Mouse (Mus musculus): Measurements from ENCODE around the gene Eda2r.

Eda2r gene

GRCm38 (mm10) chrX:97377065-97377421 lies at the start of gene Eda2r:
Eda2r (minus strand) TSS chrX:97377216.
- peak; percentile 38; the same call in 1 of the 2 replicates for ATAC-seq (ENCODE audit: low TSS enrichment)

DNA sequence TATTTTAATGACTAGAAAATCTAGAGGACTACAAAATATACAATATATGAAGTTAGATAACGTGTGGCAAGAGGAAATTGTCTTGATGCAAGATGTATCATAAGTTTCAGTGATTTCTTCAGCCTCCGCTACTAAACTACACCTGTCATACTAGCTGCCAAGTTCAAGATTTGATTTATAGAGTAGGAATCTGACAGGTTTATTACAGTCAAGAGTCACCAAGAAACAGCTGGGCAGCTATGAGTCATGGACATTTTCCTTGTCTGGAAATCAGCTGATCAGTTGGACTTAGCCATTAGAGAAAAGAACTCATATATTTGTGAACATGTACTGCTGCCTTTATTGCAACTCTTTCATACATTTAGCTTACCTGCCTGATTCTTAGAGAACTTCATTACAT lies 20.9 kb upstream of the Eda2r start:
- no peak for ATAC-seq (ENCODE audit: low TSS enrichment)

- no peak for ATAC-seq (ENCODE audit: low TSS enrichment)
Measured at GRCm38 (mm10) chrX:97378076-97378475, 1.1 kb upstream of the Eda2r start.

DNA sequence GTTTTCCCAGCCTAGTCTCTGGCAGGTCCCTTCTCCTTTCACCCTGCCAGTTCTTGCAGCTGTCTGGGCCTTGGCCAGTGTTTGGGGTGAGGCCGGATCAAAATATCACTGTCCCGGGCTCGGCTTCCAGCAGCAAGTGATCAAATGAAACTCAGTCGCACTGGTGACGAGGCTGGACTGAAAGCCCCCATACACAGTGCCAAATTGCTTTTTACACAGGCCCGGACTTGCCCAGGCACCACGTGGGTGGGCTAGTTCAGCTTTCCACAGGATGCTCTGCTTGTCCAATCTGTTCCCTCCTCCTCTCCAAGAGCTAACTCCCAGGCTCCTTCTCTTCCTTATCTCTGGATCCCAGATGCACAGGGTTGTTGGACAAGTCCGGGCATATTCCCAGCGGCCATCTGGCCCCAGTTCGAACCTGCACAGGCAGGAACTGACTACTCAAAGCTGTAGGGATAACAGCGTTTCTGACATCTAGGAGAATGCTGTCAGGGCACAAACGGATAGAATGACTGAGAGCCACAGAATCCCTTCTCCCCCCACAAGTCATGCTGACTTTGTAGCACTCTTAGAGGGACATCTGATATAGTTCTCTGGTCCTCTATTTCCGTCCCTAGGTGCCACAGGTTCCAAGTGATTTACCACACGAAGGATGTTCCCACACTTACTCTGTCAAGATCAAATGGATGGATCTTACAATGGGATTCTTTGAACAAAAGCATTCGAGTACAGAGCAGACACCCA lies 523 bp downstream of the Eda2r start:
- peak; percentile 50 for ATAC-seq (ENCODE audit: low TSS enrichment)

DNA sequence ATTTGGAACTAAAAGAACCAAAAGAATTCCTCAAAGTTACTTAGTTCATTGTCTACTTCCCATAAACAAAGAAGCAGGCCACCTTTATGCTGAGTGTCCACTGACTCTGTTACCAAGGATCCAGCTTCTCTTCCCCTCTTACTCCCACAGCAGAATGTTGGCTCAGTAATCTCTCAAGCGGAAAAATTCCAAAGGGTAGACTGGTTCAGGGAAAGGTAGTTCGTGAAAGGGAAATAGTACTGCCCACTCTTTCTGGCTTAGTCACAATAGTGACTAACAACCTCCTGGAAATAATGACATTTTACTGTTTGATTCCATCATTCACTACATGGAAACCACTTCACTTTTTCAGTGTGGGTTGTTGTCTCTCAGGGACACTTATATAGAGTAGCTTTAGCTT lies 4.2 kb downstream of the Eda2r start:
- no peak for ATAC-seq (ENCODE audit: low TSS enrichment)

GRCm38 (mm10) chrX:97369206-97369605 lies 7.8 kb downstream of the Eda2r start:
- no peak for ATAC-seq (ENCODE audit: low TSS enrichment)

DNA sequence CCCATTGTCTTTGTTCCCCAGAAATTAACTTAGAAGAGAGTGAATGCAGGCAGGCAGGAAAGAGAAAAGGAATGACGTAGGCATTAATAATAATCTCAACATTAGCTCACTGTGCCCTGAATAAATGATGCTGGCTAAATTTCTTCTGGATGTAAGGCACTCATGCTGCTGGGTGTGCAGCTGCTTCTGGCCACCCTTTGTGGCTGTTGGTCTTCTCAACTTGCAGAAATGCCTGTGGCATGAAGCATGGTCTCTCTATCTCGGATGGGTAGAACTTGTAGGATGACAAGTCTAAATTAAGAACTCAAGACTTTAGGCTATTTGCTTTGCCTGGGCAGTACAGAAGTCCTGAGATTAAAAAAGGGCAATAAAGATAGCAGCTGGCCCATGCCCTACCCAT lies 8.3 kb downstream of the Eda2r start:
- no peak for ATAC-seq (ENCODE audit: low TSS enrichment)

- no peak for ATAC-seq (ENCODE audit: low TSS enrichment)
Measured at GRCm38 (mm10) chrX:97360919-97361318, 16.1 kb downstream of the Eda2r start.

- no peak for ATAC-seq (ENCODE audit: low TSS enrichment)
Measured at GRCm38 (mm10) chrX:97327891-97328290, 49.1 kb downstream of the Eda2r start.
